Mouse (Mus musculus) c-Kit-positive CD71-positive TER-119-negative erythroid progenitor cells, embryonic 14.5 days (primary cell): ENCODE data around the gene Cln5.

Source experiments
- DNase-seq: peaks from one replicate; pipeline ENCODE4 v3.0.0-alpha.2; 2013; ENCODE audit warnings: low read depth

Gene Cln5

DNA sequence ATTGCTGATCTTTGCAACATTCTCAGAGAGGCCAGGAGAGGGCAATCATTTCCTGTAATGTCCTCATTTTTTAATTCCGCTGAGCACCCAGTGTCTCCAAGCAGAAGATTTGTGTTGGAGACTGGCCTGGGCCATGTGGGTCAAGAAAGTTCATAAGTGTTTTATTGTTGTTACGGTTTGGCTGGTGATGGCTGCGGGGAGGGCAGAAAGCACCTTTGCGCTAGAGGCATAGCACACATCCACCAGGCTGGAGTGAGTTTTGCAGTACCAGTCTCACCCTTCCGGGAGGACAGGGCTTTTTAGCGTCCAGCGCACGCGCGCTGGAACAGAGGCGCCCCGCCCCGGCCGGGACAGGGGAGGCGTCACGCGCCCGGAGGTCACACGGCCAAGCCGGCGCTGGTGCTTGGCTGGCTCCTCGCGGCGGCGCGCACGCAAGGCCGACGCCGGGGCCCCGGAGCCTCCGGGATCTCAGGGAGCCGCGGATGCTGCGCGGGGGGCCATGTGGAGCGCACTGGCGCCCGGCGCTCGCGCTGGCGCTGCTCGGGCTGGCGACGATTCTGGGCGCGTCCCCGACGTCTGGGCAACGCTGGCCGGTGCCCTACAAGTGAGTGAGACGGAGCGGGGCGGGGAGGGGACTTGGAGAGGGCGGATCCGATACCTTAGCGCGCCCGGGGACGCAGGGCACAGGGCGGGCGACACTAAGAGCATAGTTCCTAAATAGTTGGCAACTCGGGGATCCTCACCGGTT is at the start of gene Cln5:
Gene Cln5, plus strand, starts transcription at position 353 of the 748 bp plus-strand sequence.
- DNase-seq = peak; percentile 93

DNA sequence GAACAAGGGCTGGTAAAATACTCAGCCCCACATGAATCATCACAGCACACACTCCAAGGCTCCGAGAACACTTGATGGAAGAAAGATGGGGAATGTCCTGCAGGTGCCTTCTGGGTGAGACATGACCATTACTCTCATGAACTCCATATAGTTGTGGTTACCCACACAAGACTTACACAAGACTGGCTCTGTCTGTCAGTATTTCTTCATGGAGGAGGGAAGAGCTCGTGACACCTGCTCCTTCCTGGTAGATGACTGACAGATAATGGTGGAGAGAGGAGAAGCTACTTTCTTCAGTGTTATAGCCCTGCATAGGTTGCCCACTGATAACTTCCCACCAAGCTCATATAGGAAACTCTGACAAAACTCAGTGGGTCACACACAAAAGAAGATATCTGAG is 40.8 kb upstream of the Cln5 start:
- no peak for DNase-seq

DNA sequence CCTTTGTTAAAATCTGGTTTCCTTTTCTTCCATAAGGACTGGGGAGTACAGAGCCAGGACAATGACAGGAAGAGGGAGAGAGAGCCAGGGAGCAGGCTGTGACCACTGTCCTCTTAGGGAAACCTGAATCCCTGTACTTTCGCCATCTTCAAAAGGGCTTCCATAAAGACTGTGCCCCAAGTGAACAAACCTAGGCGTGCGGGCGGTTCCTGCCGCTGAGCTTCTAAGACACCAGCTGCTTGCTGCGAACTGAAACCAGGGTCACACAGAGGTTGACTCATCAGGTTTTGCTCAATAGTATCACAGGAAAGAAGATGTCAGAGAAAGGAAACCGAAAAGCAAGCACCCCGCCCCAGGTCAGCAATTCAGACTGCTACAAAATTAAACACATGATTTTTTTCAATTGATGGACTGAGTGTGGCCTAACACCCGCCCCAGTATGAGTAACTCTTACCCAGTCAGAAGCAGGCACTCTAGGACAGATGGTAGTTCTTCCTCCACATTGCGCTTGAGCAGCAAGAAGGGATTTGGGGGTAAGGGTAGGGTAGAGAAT is 36.7 kb upstream of the Cln5 start:
- no peak for DNase-seq

DNA sequence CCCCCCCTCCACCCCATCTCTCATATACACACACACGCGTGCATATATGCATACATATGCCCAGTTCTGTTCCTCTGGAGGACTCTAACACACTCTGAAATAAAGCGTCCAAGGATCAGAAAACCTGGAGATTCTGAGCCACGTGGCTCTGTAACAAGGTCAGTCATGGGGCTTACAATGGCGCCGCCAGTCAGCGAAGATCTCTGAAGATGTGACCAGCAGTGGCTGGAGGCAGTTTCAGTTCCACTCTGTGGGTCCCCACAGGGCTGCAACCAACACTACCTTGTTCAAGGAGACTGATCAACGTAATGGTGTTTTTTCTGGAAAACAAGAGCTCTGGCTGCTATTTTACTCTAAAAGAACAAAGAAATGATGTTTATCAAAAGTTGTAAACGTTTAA is 35.9 kb upstream of the Cln5 start:
- no peak for DNase-seq

DNA sequence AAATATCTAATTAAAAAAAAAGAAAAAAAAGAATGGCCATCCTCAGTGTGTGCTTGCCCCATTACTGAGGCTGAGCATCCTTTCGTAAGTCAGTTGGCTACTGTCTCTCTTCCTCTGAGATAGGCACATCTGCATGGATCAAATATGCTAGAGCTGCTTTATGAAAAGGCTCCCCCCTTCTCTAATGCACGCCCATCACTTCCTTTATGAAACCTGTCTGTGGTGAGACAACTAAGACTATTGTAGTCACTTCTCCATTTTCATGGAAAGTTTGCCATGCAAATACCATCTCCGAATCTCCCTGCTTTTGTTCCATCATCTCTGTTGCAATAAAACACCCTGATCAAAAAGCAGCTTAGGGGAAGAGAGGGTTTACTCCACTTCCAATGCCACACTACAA is 33.0 kb upstream of the Cln5 start:
- no peak for DNase-seq

DNA sequence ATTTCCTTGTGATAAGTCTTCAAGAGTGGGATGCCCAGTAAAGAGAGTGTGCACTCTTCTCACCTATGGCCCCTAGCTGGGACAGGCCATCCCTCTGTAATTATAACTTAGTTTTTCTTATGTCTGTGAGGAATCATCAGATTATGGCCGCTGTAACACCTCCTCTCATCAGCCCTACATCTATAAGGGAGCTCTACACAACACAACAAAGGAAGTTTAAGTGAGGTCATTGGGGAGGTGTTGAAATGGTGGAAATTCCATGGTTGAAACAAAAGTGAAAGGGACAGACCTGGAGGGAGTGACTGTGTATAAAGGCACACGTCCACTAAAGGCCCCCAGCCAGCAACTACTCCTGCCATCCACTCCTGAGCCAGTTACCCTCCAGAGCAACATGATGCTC is 23.3 kb upstream of the Cln5 start, which contains the start of gene Acod1:
Gene Acod1, plus strand, starts transcription at position 301 of the 400 bp plus-strand sequence.
- DNase-seq = no peak

DNA sequence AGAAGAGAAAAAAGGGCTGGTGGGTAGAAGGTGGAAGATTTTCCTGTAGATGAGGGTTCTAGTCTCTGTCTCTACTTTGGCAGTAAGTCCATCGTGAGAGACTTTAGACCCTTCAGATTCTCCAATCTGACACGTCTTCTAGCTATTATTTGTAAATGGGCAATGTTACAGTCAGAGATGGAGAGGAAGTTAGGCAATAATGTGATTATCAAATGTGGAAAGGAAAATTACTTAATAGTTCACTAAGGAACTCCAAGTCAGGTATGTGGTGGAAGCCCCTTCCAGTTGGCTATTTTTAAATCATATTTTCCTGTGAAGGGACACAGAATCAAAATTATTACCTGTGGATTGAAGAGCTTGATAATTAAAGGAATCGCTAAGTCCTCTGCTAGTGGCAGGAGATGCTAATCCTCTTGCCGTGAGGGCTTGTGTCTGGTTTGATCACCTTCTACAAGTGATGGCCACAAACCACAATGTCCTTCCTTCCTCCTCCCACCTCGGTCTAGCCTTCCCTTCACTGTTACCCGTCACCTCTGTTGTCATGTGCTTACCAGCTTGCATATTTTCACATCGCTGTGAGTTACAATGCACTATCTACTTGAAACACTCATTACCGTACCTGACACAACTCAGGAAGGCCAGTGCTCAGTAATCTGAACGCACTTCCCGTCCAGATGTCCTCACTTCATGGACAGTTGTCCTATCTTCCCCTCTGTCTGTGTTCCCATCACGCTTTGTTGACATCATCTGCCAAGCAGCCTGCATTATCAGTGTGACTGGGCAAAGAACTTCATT is 21.5 kb upstream of the Cln5 start:
- peak; percentile 15 for DNase-seq

DNA sequence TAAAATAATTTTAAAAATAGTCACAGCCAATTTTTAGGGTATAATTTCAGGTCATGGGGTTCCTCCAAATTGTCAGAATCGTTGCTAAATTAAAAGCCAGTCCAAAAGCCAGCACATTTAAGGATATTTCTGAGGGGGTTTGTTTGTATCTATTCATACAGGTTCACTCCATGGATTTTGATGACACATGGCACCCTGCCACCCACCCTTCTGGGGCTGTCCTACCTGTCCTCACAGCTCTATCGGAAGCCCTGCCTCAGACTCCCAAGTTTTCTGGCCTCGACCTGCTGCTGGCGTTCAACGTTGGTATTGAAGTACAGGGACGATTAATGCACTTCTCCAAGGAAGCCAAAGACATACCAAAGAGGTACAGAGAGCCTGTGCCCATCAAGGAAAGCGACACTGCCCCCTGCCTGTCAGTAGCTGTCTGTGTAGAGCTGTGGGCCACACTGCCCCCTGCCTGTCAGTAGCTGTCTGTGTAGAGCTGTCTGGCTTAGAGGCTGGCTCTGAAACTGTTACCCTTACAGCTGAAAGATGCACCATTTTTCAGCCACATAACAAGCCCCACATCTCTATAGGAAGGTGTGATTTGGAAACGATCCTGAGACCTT is 18.8 kb upstream of the Cln5 start:
- DNase-seq = peak; percentile 73

DNA sequence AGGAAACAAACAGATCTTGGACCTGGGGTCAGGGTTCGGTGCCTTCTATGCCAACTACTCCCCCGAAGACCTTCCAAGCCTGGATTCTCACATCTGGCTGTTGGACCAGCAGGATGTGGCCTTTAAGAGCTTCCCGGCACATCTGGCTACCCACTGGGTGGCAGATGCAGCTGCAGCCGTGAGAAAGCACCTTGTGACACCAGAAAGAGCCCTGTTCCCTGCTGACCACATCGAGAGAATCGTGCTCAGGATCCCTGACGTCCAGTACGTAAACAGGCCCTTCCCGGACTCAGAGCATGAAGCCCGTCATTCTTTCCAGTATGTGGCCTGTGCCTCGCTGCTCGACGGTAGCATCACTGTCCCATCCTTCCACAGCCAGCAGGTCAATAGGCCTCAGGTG is 15.3 kb upstream of the Cln5 start:
- no peak for DNase-seq

DNA sequence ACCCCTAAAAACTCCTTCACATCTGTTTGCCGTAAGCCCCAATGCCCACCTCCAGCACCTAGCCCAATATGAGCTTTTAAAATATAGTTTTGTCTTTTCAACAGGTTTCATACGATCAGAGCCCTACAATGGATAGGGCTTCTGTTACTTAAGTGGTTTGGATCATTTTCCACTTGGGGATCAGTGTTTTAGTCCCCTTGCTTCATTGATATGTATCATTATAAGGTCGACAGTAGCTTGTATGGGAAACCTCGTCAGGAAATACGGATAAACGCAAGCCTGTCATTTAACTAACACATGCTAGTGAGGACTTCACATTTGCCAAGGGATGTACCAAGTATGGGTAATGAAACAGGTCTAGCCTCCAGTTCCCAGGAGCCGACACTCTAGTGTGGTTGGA is 13.4 kb upstream of the Cln5 start:
- DNase-seq = no peak

DNA sequence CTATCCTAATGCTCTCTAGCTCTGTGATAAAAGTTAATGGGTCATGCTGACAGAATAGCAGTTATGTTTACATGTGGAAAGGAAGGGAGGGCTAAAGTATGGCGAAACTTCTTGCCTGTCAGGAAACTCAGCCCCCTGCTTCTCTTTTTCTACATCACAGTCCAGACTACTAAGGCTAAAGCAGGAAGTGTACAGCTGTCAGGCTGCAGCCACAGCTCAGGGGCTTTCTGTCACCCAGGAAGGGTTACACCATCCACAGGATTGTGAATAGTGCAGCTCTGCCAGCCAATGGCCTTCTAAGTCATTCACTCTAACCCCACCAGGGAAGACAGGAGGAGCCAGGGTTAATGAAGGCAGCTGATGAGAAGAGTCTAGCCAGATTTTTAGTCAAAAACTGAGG is 11.0 kb upstream of the Cln5 start:
- DNase-seq = no peak

DNA sequence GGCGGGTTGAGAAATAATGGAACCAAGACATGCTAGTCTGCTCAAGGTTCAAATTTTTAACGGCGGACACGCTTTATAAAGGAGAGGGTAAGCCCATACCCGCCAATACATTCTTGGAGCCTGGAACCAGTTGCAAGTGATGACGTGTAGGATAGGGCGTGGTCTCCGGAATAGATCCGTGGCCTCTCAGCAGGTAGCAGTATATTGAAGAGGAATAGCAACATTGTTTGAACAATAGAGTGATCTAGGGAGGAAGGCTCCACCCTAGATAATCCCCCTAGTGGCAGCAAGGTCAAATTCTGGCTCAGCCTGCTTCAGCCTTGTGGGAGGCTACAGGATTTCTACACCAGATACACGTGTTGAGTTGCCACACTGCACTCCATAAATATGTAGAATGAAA is 10.5 kb upstream of the Cln5 start:
- no peak for DNase-seq

DNA sequence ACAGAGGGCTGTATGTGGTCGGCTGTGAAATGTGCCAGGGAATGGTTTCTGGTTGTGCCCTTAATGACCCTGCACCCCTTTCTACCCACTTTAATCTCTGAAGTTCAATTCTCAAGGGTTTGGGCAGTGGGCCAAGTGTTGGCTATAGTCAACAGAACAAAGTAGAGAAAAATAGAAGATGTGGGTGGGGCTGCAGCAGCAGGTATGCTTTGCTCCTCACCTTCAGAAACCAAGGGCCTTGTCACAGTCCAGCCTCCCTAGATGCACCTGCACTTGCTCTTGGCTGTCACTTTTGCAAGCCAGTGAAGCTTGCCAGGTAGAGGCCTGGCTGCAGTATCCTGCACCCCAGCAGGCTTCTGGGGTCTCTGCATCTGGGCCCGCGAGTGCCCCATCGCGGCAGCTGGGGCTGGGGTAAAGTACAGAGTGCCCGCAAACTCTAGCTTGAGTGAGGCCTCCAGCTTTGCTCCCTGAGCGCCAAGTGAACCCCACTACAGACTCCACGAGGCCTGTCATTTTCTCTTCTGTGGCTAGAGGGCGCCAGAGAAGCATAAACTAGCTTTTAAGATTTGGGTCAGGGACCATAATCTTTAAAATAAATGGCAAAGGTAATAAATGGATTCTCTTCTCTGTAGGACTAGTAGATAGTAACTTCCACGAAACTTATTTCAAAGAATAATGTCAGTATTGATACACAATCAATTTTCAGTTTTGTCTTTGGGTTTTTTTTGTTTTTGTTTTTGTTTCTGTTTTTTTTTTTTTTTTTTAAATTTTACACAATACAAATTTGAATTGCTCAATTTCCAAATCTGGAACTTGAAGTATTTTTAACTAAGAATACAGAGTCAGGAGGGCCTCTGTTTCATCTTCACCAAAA is 4.5 kb upstream of the Cln5 start:
- peak; percentile 80 for DNase-seq

DNA sequence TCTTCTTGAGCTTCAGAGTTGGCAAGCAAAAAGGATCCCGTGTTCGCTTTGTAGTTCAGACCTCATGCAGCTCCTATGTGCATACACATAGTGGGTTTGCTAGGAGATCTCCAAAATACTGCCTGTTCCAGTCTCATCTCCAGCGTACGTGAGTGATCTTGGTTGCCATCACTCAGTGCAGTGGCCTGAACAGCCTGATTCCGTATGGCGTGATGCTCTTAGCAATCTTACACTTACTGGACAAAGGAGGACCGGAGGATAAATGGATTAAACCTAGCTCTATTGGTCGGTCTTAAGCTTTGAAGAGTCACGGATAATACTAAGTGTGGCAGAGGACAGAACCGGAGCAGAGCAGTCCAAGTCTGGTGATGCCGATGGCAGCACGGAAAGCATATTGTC is 552 bp upstream of the Cln5 start:
- DNase-seq = no peak

DNA sequence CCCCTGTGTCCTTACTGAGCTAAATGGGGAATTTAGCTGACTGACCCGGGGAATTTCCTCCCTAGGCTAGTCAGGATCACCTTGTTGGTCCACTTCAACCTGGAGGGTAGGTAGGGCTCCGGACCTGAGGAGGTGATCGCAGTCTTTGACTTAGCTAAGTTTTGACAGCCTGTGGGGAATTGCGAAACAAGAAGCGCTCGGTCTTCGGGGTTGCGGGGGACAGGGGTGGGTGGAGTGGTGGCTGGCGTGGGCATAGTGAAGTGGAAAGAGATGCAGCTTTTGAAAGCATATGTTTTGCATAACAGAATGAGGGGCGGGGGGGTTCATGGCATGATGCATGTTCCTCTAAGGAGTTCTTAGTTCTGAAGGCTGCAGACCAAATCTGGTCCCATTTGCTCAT is 774 bp downstream of the Cln5 start:
- DNase-seq = no peak

DNA sequence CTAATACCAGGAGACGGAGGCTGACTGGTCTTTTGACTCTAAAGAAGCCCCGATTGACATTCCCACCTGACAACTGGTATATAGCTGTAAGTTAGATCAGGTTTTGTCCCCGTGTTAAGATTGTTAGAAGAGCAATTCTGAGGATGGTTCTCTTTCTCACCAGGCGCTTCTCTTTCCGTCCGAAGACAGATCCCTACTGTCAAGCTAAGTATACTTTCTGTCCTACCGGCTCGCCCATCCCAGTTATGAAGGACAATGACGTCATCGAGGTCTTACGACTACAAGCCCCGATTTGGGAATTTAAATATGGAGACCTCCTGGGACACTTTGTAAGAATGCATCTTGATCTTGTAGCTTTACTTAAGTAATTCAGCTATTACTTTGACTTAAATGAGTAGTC is 1.5 kb downstream of the Cln5 start:
- DNase-seq = no peak

DNA sequence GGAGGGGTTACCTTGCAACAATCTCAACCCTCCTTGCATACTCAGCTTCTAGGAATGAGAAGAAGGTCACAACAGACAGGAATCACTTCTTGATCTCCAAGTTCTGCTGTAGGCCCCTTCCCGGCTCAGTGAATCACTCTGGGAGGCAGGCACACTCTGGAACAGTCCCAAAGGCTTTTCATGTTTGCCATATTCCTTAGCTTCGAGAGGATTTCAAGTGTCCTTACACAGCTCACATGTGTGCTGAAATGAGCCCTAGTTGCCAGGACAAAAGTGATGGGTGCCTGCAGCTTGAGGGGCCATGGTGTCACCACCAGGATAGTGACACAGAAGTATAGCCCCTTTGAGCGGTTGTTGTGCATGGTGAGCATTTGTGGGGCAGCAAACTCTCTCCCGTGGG is 2.7 kb downstream of the Cln5 start:
- no peak for DNase-seq

DNA sequence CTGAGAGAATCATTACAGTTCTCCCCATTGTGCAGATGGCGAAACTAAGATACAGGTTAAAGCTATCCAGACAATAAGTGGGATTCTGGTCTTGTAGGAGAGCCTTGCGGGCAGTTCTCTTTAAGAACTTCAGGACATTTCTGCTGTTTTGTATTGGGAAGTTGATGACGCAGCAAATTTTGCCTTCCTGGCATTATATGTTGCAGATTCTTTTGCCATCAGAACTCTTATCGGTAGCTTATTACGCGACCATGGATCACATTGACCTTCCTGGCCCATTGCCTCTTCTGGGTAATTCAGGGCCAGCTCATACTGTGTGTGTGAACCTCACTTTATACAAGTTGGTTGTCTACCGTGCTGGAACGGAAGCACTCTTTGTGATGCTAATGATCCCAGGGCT is 3.8 kb downstream of the Cln5 start:
- DNase-seq = no peak

DNA sequence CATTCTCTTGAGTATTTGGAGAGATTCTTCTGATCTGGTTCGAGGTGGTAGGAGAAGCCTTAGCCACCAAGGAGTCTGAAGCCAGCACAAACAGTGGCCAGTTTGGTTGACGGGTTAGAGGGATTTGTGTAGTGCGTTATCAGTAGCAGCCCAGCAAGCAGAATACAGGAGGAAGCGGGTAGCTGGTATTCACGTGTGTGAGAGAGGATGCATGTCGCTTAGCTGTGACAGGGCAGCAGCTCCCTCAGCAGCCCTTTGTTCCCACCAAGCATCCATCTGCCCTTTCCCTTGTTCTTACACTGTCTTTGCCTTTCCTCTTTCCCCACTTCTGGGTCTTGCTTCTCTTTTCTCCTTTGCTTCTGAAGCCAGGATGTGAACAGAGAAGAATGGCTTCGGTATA is 5.2 kb downstream of the Cln5 start:
- no peak for DNase-seq

DNA sequence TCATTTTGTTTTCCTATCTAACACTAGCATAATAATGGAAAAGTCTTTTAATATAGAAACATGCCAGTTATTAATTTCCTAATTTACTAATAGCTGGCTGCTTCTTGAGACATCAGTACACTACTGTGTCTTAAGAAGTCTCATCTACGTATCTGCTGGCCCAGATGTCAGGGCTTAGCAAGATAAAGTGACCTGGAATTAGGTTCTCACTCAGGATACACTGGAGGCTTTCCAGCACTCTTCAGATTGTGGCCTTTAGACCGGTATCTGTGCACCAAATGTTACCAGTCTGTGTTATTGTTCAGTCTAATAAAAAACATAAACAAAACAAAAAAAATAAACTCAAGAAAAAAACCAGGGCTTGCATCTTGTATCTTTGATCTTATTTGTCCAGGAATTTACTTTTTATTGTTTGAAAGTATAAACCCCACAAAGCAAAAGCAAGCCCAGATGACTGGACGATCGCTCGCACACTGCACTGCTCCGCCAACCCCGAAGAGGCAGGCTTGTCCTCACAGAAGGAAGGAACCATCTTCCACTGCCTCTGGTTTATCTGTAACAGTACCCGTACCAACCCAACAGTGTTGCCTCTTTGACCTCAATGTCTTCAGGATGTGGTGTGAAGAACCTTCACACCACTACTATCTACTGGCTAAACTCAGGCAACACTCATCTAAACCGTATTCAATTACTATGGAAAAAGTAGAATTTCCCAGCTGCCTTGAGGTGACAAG is 7.4 kb downstream of the Cln5 start:
- DNase-seq = no peak
